14 mouse cellular contexts compared by ENCODE assay signal in genomic region chr15:91056866-91057342, GRCm38 (mm10). TPM values are rescaled to one million over a fixed set of nuclear protein-coding genes. Genes with fewer than 3 reads are reported as not detected.
DNase-seq lines count a peak whose midpoint lies in the region; ATAC-seq lines count a peak whose summit lies in the region.
"Had no signal": no experiment of that assay in that cellular context is flagged by ENCODE, and none has a peak within 500 bp of the region (broad histone marks: within the 10 kb centered on the region; RNA-seq: fewer than 3 reads in every experiment).

No protein-coding gene starts in this region.

- DNase-seq in limb, embryonic 11.5 days (ENCODE audit: low spot score): no peak
- DNase-seq in limb, embryonic 10.5 days (ENCODE audit: low spot score): no peak
- DNase-seq in embryonic facial prominence, embryonic 10.5 days (ENCODE audit: low spot score): no peak
- no peak for DNase-seq in c-Kit-positive CD71-positive TER-119-positive erythroid progenitor cells, embryonic 14.5 days (ENCODE audit: low spot score)
- DNase-seq: adrenal gland, adult 2 months; cerebellum, adult 8-10 months; gastrocnemius, postnatal 14 days; heart, postnatal 14 days; lung, postnatal 4 days; thymus, postnatal 36 days had no signal

- H3K36me3 ChIP-seq in limb, embryonic 11.5 days (ENCODE audit: control insufficient read depth, insufficient read depth, low read length): no peaks in the 10 kb centered on the region
- no peaks in the 10 kb centered on the region for H3K36me3 ChIP-seq in limb, embryonic 10.5 days
- no peaks in the 10 kb centered on the region for H3K36me3 ChIP-seq in embryonic facial prominence, embryonic 10.5 days (replicated peaks)
- H3K36me3 ChIP-seq in forebrain, embryonic 13.5 days (ENCODE audit: poor library complexity, severe bottlenecking): no peaks in the 10 kb centered on the region
- H3K36me3 ChIP-seq in midbrain, embryonic 13.5 days: no peaks in the 10 kb centered on the region
- H3K36me3 ChIP-seq: embryonic facial prominence, embryonic 15.5 days had no signal

- ATAC-seq in limb, embryonic 11.5 days (ENCODE audit: insufficient number of reproducible peaks, low FRiP score, low TSS enrichment, low read depth): 0 out of 2 replicates have a peak, but pooled peaks have one; percentile 17
- ATAC-seq in forebrain, embryonic 13.5 days: peak; percentile 10; the same call in 1 of the 2 replicates
- peak; percentile 59 for ATAC-seq in midbrain, embryonic 13.5 days
- ATAC-seq in activated CD4-positive, CD25-positive, alpha-beta regulatory T cell, adult 4 months: no peak

- no peaks in the 10 kb centered on the region for H3K27me3 ChIP-seq in limb, embryonic 11.5 days (ENCODE audit: control insufficient read depth, insufficient read depth, low read length)
- no peaks in the 10 kb centered on the region for H3K27me3 ChIP-seq in limb, embryonic 10.5 days (ENCODE audit: low read depth, poor library complexity, severe bottlenecking)
- no peaks in the 10 kb centered on the region for H3K27me3 ChIP-seq in embryonic facial prominence, embryonic 10.5 days (replicated peaks; ENCODE audit: low read depth, poor library complexity, severe bottlenecking)
- H3K27me3 ChIP-seq in forebrain, embryonic 13.5 days: no peaks in the 10 kb centered on the region
- no peaks in the 10 kb centered on the region for H3K27me3 ChIP-seq in midbrain, embryonic 13.5 days
- H3K27me3 ChIP-seq: embryonic facial prominence, embryonic 15.5 days had no signal

- 0 out of 2 replicates have a peak, but pooled peaks cover 2% of the 10 kb centered on the region for H3K4me1 ChIP-seq in limb, embryonic 11.5 days (ENCODE audit: control insufficient read depth, insufficient read depth, low read length)
- H3K4me1 ChIP-seq in limb, embryonic 10.5 days: peaks cover 2% of the 10 kb centered on the region; the same call in 1 of the 2 replicates
- peaks cover 32% of the 10 kb centered on the region for H3K4me1 ChIP-seq in embryonic facial prominence, embryonic 10.5 days
- peaks cover 49% of the 10 kb centered on the region for H3K4me1 ChIP-seq in forebrain, embryonic 13.5 days
- H3K4me1 ChIP-seq in midbrain, embryonic 13.5 days (replicated peaks): peaks cover 31% of the 10 kb centered on the region

- H3K4me2 ChIP-seq in limb, embryonic 11.5 days (ENCODE audit: low read depth, severe bottlenecking): no peak overlapping the region
- H3K4me2 ChIP-seq in forebrain, embryonic 13.5 days: no peak overlapping the region
- no peak overlapping the region for H3K4me2 ChIP-seq in midbrain, embryonic 13.5 days (replicated peaks)
- H3K4me2 ChIP-seq: embryonic facial prominence, embryonic 15.5 days had no signal

- no peak overlapping the region for H3K27ac ChIP-seq in limb, embryonic 11.5 days (replicated peaks; ENCODE audit: low read depth, low read length)
- no peak overlapping the region for H3K27ac ChIP-seq in limb, embryonic 10.5 days
- H3K27ac ChIP-seq in embryonic facial prominence, embryonic 10.5 days (replicated peaks): peak overlapping the region; percentile 59
- peak overlapping the region; percentile 73 for H3K27ac ChIP-seq in forebrain, embryonic 13.5 days
- H3K27ac ChIP-seq in midbrain, embryonic 13.5 days: peak overlapping the region; percentile 64; the same call in 1 of the 2 replicates
- H3K27ac ChIP-seq: embryonic facial prominence, embryonic 15.5 days had no signal

- no peak overlapping the region for H3K9ac ChIP-seq in limb, embryonic 11.5 days (ENCODE audit: low read length)
- H3K9ac ChIP-seq in forebrain, embryonic 13.5 days: no peak overlapping the region
- H3K9ac ChIP-seq in midbrain, embryonic 13.5 days (replicated peaks): no peak overlapping the region
- H3K9ac ChIP-seq: embryonic facial prominence, embryonic 15.5 days had no signal

- H3K9me3 ChIP-seq in limb, embryonic 11.5 days (ENCODE audit: control insufficient read depth, low read length): no peaks in the 10 kb centered on the region
- H3K9me3 ChIP-seq in limb, embryonic 10.5 days (replicated peaks): no peaks in the 10 kb centered on the region
- H3K9me3 ChIP-seq in embryonic facial prominence, embryonic 10.5 days: 0 out of 2 replicates have a peak, but pooled peaks cover 4% of the 10 kb centered on the region
- peaks cover 11% of the 10 kb centered on the region; the same call in 1 of the 2 replicates for H3K9me3 ChIP-seq in forebrain, embryonic 13.5 days (replicated peaks)
- no peaks in the 10 kb centered on the region for H3K9me3 ChIP-seq in midbrain, embryonic 13.5 days
- H3K9me3 ChIP-seq: embryonic facial prominence, embryonic 15.5 days had no signal

- 73% methylated on average over 3 of the region's 3 CpGs for WGBS in limb, embryonic 11.5 days
- WGBS in limb, embryonic 10.5 days: 67% methylated on average over 3 of the region's 3 CpGs
- 71% methylated on average over 3 of the region's 3 CpGs for WGBS in embryonic facial prominence, embryonic 10.5 days
- WGBS in forebrain, embryonic 13.5 days: 56% methylated on average over 3 of the region's 3 CpGs
- 52% methylated on average over 3 of the region's 3 CpGs for whole genome bisulfite sequencing in midbrain, embryonic 13.5 days

- H3K4me3 ChIP-seq in limb, embryonic 11.5 days (ENCODE audit: low read depth, low read length): no peak overlapping the region
- H3K4me3 ChIP-seq in limb, embryonic 10.5 days: no peak overlapping the region
- no peak overlapping the region for H3K4me3 ChIP-seq in embryonic facial prominence, embryonic 10.5 days
- no peak overlapping the region for H3K4me3 ChIP-seq in forebrain, embryonic 13.5 days
- H3K4me3 ChIP-seq in midbrain, embryonic 13.5 days (replicated peaks): no peak overlapping the region
- H3K4me3 ChIP-seq: embryonic facial prominence, embryonic 15.5 days had no signal

RNA-seq across cellular contexts. Expression of gene Kif21a, which starts 7.2 kb away (rescaled TPM):
- 5.0 TPM in 2 replicates for polyA plus RNA-seq in limb, embryonic 11.5 days (2014; fragmentation: Nextera tagmentation; extraction: Ambion mirVana)
- 2.1 and 3.1 TPM in 2 replicates for polyA plus RNA-seq in limb, embryonic 10.5 days (2016; fragmentation: Nextera tagmentation; extraction: Ambion mirVana)
- 9.2 and 11.5 TPM in 2 replicates for polyA plus RNA-seq in embryonic facial prominence, embryonic 10.5 days (2016; fragmentation: Nextera tagmentation; extraction: Ambion mirVana)
- 54.9 and 56.4 TPM in 2 replicates for polyA plus RNA-seq in forebrain, embryonic 13.5 days (2015; fragmentation: Nextera tagmentation; extraction: Ambion mirVana)
- polyA plus RNA-seq in midbrain, embryonic 13.5 days (2015; fragmentation: Nextera tagmentation; extraction: Ambion mirVana): 63.1 and 64.4 TPM in 2 replicates
- not detected for polyA plus RNA-seq in activated CD4-positive, CD25-positive, alpha-beta regulatory T cell, adult 4 months (2017; shearing (Covaris generic))

Comparison
In these comparisons a context has a peak if more than half of its experiments do, and no peak if none do; other contexts are left out.
1. H3K27ac ChIP-seq: peak in embryonic facial prominence, embryonic 10.5 days (single experiment), forebrain, embryonic 13.5 days (single experiment) and midbrain, embryonic 13.5 days (single experiment); none in limb, embryonic 11.5 days (single experiment) and limb, embryonic 10.5 days (single experiment).